Mouse (Mus musculus): ENCODE results near the gene Celf6.

- no peak for TF ChIP-seq POLR2A (IDR thresholded peaks at IDR 0.05; ENCODE audit: control insufficient read depth, low read depth, low read length)
- TF ChIP-seq CTCF (IDR thresholded peaks at IDR 0.05; ENCODE audit: control insufficient read depth, insufficient read depth, insufficient replicate concordance, low read depth, low read length): no peak
These were observed 26.1 kb upstream of the Celf6 start for GRCm38 (mm10) chr9:59551620-59552031.

All from testis, adult 2 months (tissue).